Mouse (Mus musculus): ENCODE data around the gene Ptch2. TPM values are rescaled to one million over a fixed set of nuclear protein-coding genes. Genes with fewer than 3 reads are reported as not detected.

Ptch2 gene
- polyA plus RNA-seq, 1 experiment: 0.20 TPM

GRCm38 (mm10) chr4:117097969-117098763 lies 2.3 kb downstream of the Ptch2 start:
- Histone ChIP-seq H3K27me3 (ENCODE audit: control insufficient read depth, insufficient read depth, insufficient read length) (peaks cover 13% of the 10 kb centered on the region), H3K4me3 (ENCODE audit: insufficient read depth, poor library complexity, severe bottlenecking) (no peak overlapping the region), H3K36me3 (ENCODE audit: control insufficient read depth, insufficient read depth) (no peaks in the 10 kb centered on the region), H3ac (ENCODE audit: control insufficient read depth, insufficient read length, low read depth) (no peak overlapping the region), H3K79me2 (ENCODE audit: control insufficient read depth, insufficient read depth) (no peaks in the 10 kb centered on the region), H3K79me3 (ENCODE audit: low read depth) (no peaks in the 10 kb centered on the region)
- TF ChIP-seq MYOG (IDR thresholded peaks at IDR 0.05; ENCODE audit: control insufficient read depth, extremely low read depth, insufficient read length) (no peak), MAX (IDR thresholded peaks at IDR 0.05) (no peak), MYOD1 (IDR thresholded peaks at IDR 0.05; ENCODE audit: control insufficient read depth, insufficient read length, low read depth) (no peak), CEBPB (IDR thresholded peaks at IDR 0.05; ENCODE audit: low read depth) (no peak), USF1 (IDR thresholded peaks at IDR 0.05; ENCODE audit: low read depth) (no peak), CTCF (IDR thresholded peaks at IDR 0.05; ENCODE audit: control insufficient read depth, insufficient read depth, insufficient read length) (no peak), FOSL1 (IDR thresholded peaks at IDR 0.05; ENCODE audit: insufficient read depth, low read length, poor library complexity, severe bottlenecking) (no peak)

- Histone ChIP-seq H3K79me2 (ENCODE audit: control insufficient read depth, insufficient read depth) (no peaks in the 10 kb centered on the region), H3K79me3 (ENCODE audit: low read depth) (no peaks in the 10 kb centered on the region)
Observed at GRCm38 (mm10) chr4:117098764-117099036, 2.8 kb downstream of the Ptch2 start.

GRCm38 (mm10) chr4:117100036-117100435 lies 4.2 kb downstream of the Ptch2 start:
- H3ac ChIP-seq (ENCODE audit: control insufficient read depth, insufficient read length, low read depth): no peak overlapping the region
- no peaks in the 10 kb centered on the region for H3K36me3 ChIP-seq (ENCODE audit: control insufficient read depth, insufficient read depth)
- H3K27me3 ChIP-seq (ENCODE audit: control insufficient read depth, insufficient read depth, insufficient read length): peaks cover 13% of the 10 kb centered on the region
- no peaks in the 10 kb centered on the region for H3K79me2 ChIP-seq (ENCODE audit: control insufficient read depth, insufficient read depth)
- H3K4me3 ChIP-seq (ENCODE audit: insufficient read depth, poor library complexity, severe bottlenecking): no peak overlapping the region
- TF ChIP-seq MYOG (IDR thresholded peaks at IDR 0.05; ENCODE audit: control insufficient read depth, extremely low read depth, insufficient read length) (no peak), MYOD1 (IDR thresholded peaks at IDR 0.05; ENCODE audit: control insufficient read depth, insufficient read length, low read depth) (no peak), CTCF (IDR thresholded peaks at IDR 0.05; ENCODE audit: control insufficient read depth, insufficient read depth, insufficient read length) (no peak), FOSL1 (IDR thresholded peaks at IDR 0.05; ENCODE audit: insufficient read depth, low read length, poor library complexity, severe bottlenecking) (no peak), MAX (IDR thresholded peaks at IDR 0.05) (no peak), USF1 (IDR thresholded peaks at IDR 0.05; ENCODE audit: low read depth) (no peak), CEBPB (IDR thresholded peaks at IDR 0.05; ENCODE audit: low read depth) (no peak)
- H3K79me3 ChIP-seq (ENCODE audit: low read depth): no peaks in the 10 kb centered on the region

More at GRCm38 (mm10) chr4:117098764-117099036, 2.8 kb downstream of the Ptch2 start:
- Histone ChIP-seq H3K4me3 (ENCODE audit: insufficient read depth, poor library complexity, severe bottlenecking) (no peak overlapping the region), H3K27me3 (ENCODE audit: control insufficient read depth, insufficient read depth, insufficient read length) (peaks cover 13% of the 10 kb centered on the region), H3K36me3 (ENCODE audit: control insufficient read depth, insufficient read depth) (no peaks in the 10 kb centered on the region), H3ac (ENCODE audit: control insufficient read depth, insufficient read length, low read depth) (no peak overlapping the region)
- no peak for TF ChIP-seq USF1 (IDR thresholded peaks at IDR 0.05; ENCODE audit: low read depth)
- no peak for TF ChIP-seq CEBPB (IDR thresholded peaks at IDR 0.05; ENCODE audit: low read depth)

- TF ChIP-seq MYOD1 (IDR thresholded peaks at IDR 0.05; ENCODE audit: control insufficient read depth, insufficient read length, low read depth) (no peak), FOSL1 (IDR thresholded peaks at IDR 0.05; ENCODE audit: insufficient read depth, low read length, poor library complexity, severe bottlenecking) (no peak), CEBPB (IDR thresholded peaks at IDR 0.05; ENCODE audit: low read depth) (no peak), MYOG (IDR thresholded peaks at IDR 0.05; ENCODE audit: control insufficient read depth, extremely low read depth, insufficient read length) (no peak), USF1 (IDR thresholded peaks at IDR 0.05; ENCODE audit: low read depth) (no peak), CTCF (IDR thresholded peaks at IDR 0.05; ENCODE audit: control insufficient read depth, insufficient read depth, insufficient read length) (no peak), MAX (IDR thresholded peaks at IDR 0.05) (no peak)
- Histone ChIP-seq H3K4me3 (ENCODE audit: insufficient read depth, poor library complexity, severe bottlenecking) (no peak overlapping the region), H3K79me2 (ENCODE audit: control insufficient read depth, insufficient read depth) (no peaks in the 10 kb centered on the region), H3ac (ENCODE audit: control insufficient read depth, insufficient read length, low read depth) (no peak overlapping the region), H3K27me3 (ENCODE audit: control insufficient read depth, insufficient read depth, insufficient read length) (peaks cover 6% of the 10 kb centered on the region), H3K36me3 (ENCODE audit: control insufficient read depth, insufficient read depth) (no peaks in the 10 kb centered on the region), H3K79me3 (ENCODE audit: low read depth) (no peaks in the 10 kb centered on the region)
Observed at GRCm38 (mm10) chr4:117101218-117101617, 5.3 kb downstream of the Ptch2 start.

GRCm38 (mm10) chr4:117104672-117105071 lies 8.8 kb downstream of the Ptch2 start:
- no peaks in the 10 kb centered on the region for H3K79me2 ChIP-seq (ENCODE audit: control insufficient read depth, insufficient read depth)
- no peak overlapping the region for H3ac ChIP-seq (ENCODE audit: control insufficient read depth, insufficient read length, low read depth)
- H3K36me3 ChIP-seq (ENCODE audit: control insufficient read depth, insufficient read depth): no peaks in the 10 kb centered on the region
- TF ChIP-seq MYOG (IDR thresholded peaks at IDR 0.05; ENCODE audit: control insufficient read depth, extremely low read depth, insufficient read length) (no peak), CEBPB (IDR thresholded peaks at IDR 0.05; ENCODE audit: low read depth) (no peak), CTCF (IDR thresholded peaks at IDR 0.05; ENCODE audit: control insufficient read depth, insufficient read depth, insufficient read length) (peak; percentile 7), FOSL1 (IDR thresholded peaks at IDR 0.05; ENCODE audit: insufficient read depth, low read length, poor library complexity, severe bottlenecking) (no peak), MYOD1 (IDR thresholded peaks at IDR 0.05; ENCODE audit: control insufficient read depth, insufficient read length, low read depth) (no peak)
- H3K27me3 ChIP-seq (ENCODE audit: control insufficient read depth, insufficient read depth, insufficient read length): no peaks in the 10 kb centered on the region
- no peak overlapping the region for H3K4me3 ChIP-seq (ENCODE audit: insufficient read depth, poor library complexity, severe bottlenecking)
- no peaks in the 10 kb centered on the region for H3K79me3 ChIP-seq (ENCODE audit: low read depth)

GRCm38 (mm10) chr4:117105127-117105526 lies 9.3 kb downstream of the Ptch2 start:
- Histone ChIP-seq H3K79me2 (ENCODE audit: control insufficient read depth, insufficient read depth) (no peaks in the 10 kb centered on the region), H3K79me3 (ENCODE audit: low read depth) (no peaks in the 10 kb centered on the region), H3K4me3 (ENCODE audit: insufficient read depth, poor library complexity, severe bottlenecking) (no peak overlapping the region), H3K36me3 (ENCODE audit: control insufficient read depth, insufficient read depth) (no peaks in the 10 kb centered on the region), H3ac (ENCODE audit: control insufficient read depth, insufficient read length, low read depth) (no peak overlapping the region), H3K27me3 (ENCODE audit: control insufficient read depth, insufficient read depth, insufficient read length) (no peaks in the 10 kb centered on the region)
- TF ChIP-seq MAX (IDR thresholded peaks at IDR 0.05): no peak
